Mouse (Mus musculus): ENCODE results near the gene Ankrd13a. TPM values are rescaled to one million over a fixed set of nuclear protein-coding genes. Genes with fewer than 3 reads are reported as not detected.

Gene Ankrd13a
- polyA plus RNA-seq, 2 experiments: 38.6 to 46.6 TPM

DNA sequence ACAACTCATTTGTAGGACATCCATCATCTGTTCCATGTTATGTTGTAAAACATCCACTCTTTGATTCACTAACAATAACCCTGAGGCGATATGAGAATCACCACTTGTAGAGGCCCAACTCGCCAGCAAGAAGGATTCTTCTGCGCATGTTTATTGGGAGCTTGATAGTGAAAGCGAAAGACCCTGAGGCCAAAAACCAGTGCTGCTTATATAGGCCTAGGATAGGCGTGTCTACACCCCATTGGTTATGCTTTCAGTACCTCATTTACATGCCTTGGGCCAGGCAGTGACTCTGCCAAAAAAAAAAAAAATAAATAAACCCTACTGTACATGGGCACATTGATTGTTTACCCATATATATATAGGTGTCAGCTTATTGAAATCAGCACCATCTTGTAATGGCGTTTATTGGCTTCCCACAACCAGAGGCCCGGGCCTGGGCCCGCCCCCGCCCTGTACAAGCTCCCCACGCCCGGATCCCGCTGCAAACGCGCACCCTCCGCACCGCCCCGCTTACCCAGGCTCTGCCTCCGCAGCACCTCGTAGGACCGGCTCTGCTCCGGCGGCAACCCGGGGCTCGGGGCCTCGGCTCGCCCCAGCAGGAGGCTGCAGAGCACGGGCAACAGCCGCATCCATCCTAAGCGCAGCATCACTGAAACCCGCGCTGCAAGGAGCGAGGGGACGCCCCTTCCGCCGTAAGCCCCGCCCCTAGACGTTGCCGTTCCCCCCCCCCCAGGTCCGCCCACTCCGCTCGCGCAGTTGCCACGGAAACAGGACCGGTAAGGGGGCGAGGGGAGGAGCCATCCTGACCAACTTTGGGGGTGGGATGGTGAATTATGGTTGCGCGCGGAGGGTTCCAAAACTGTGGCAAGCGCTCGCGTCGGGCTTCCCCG lies 48.6 kb downstream of the Ankrd13a start, which contains the start of gene 1500011B03Rik:
Gene 1500011B03Rik, minus strand, starts transcription at position 673 of the 893 bp plus-strand sequence.
- Histone ChIP-seq H3K9me3 (ENCODE audit: control insufficient read depth, low read length) (no peaks in the 10 kb centered on the region), H3K36me3 (replicated peaks; ENCODE audit: control insufficient read depth, insufficient read depth, low read depth) (no peaks in the 10 kb centered on the region), H3K9ac (replicated peaks) (peak within 1 kb of the TSS; percentile 61), H3K4me2 (ENCODE audit: low read depth) (peak within 1 kb of the TSS; percentile 88), H3K27ac (no peak within 1 kb of the TSS), H3K4me3 (ENCODE audit: insufficient read depth in 1 of 2, low read depth in 2 of 2, low read length in 2 of 2) (peak within 1 kb of the TSS; percentile 81), H3K4me1 (replicated peaks; ENCODE audit: control insufficient read depth in 2 of 2, insufficient read depth in 2 of 2, low read length in 1 of 2) (peaks cover 3 to 8% of the 10 kb centered on the region in 2 experiments; a peak in 3 of 4 replicates), H3K27me3 (ENCODE audit: control insufficient read depth, insufficient read depth, low read length) (no peaks in the 10 kb centered on the region; the same call in 1 of the 2 replicates)
- TF ChIP-seq EP300 (IDR thresholded peaks at IDR 0.05; ENCODE audit: low read depth): no peak
- 0 out of 2 replicates have a peak, but pooled peaks have one; percentile 11 for TF ChIP-seq CTCF (IDR thresholded peaks at IDR 0.05; ENCODE audit: low read depth)
- DNase-seq (ENCODE audit: low read depth in 3 of 3, low spot score in 3 of 3) (peak in 1 of 3 experiments; percentile 47), ATAC-seq (ENCODE audit: insufficient read depth) (peak; percentile 58)
- 8% methylated on average over 53 of the region's 53 CpGs for WGBS (ENCODE audit: insufficient replicate concordance)

DNA sequence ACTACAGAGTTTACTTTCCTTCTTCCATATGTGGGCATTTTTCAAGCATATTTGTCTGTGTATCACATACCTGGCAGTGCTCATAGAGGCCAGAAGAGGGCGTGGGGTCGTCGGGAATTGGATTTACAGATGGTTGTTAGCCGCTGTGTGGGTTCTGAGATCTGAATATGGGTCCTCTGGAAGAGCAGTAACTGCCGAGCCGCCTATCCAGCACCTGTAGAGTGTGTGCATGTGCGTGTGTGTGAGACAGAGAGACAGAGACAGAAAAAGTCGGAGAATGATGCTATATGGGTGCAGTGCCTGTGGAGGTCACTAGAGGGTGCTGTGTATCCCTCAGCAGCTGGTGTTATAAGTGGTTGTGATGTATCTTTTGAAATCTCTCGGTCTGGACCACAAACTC lies 49.7 kb downstream of the Ankrd13a start:
- 5% methylated on average over 9 of the region's 9 CpGs for WGBS (ENCODE audit: insufficient replicate concordance)
- Histone ChIP-seq H3K9me3 (ENCODE audit: control insufficient read depth, low read length) (no peaks in the 10 kb centered on the region), H3K36me3 (replicated peaks; ENCODE audit: control insufficient read depth, insufficient read depth, low read depth) (no peaks in the 10 kb centered on the region), H3K4me2 (ENCODE audit: low read depth) (peak overlapping the region; percentile 88), H3K9ac (replicated peaks) (no peak overlapping the region), H3K4me1 (replicated peaks; ENCODE audit: control insufficient read depth in 2 of 2, insufficient read depth in 2 of 2, low read length in 1 of 2) (peaks cover 3 to 6% of the 10 kb centered on the region in 2 experiments; a peak in 3 of 4 replicates), H3K27ac (no peak overlapping the region), H3K4me3 (ENCODE audit: insufficient read depth in 1 of 2, low read depth in 2 of 2, low read length in 2 of 2) (peak overlapping the region; percentile 40), H3K27me3 (ENCODE audit: control insufficient read depth, insufficient read depth, low read length) (no peaks in the 10 kb centered on the region; the same call in 1 of the 2 replicates)
- TF ChIP-seq EP300 (IDR thresholded peaks at IDR 0.05; ENCODE audit: low read depth): no peak
- TF ChIP-seq CTCF (IDR thresholded peaks at IDR 0.05; ENCODE audit: low read depth): peak; percentile 94
- ATAC-seq (ENCODE audit: insufficient read depth): 0 out of 2 replicates have a peak, but pooled peaks have one; percentile 11
- peak in 1 of 3 experiments; percentile 61 for DNase-seq (ENCODE audit: low read depth in 3 of 3, low spot score in 3 of 3)

DNA sequence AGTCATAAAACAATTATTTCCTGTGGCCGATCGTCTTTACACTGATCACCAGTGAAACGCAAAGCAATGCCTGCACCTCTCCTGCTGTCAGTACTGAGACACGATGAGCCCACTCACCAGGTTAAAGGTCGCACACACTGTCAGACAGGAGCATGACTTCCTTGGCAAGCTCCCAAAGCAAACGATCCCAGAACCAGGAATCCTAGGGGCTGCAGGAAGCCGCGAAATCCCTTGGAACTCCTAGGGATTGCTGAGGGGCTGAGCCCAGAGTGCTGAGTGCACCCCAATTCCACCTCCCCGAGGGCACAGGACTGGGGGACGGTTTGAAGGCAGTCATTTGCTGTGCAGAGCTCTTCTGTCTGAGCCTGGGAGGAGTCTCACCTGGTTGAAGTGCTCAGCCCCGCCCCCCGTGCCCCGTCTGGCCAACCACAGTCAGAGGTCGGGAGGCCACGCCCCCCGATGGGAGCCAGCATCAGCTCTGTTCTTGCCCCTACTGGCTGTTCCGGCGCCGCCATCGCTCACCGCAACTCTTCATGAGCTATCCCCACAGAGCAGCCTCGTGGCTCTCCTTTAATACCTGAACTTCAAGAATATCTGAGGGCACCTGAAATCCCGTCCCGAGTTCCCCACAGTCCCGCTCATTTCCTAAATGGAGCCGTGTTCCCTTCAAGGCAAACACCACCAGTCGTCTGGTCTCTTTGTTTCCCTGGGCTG lies 51.7 kb downstream of the Ankrd13a start:
- DNase-seq (ENCODE audit: low read depth in 3 of 3, low spot score in 3 of 3) (peak; percentile 88 to 90 (median 88)), ATAC-seq (ENCODE audit: insufficient read depth) (peak; percentile 89)
- TF ChIP-seq CTCF (IDR thresholded peaks at IDR 0.05; ENCODE audit: low read depth): peak; percentile 60
- no peak for TF ChIP-seq EP300 (IDR thresholded peaks at IDR 0.05; ENCODE audit: low read depth)
- Histone ChIP-seq H3K27me3 (ENCODE audit: control insufficient read depth, insufficient read depth, low read length) (no peaks in the 10 kb centered on the region; the same call in 1 of the 2 replicates), H3K9me3 (ENCODE audit: control insufficient read depth, low read length) (no peaks in the 10 kb centered on the region), H3K4me2 (ENCODE audit: low read depth) (peak overlapping the region; percentile 85), H3K4me1 (replicated peaks; ENCODE audit: control insufficient read depth in 2 of 2, insufficient read depth in 2 of 2, low read length in 1 of 2) (peaks cover 3 to 6% of the 10 kb centered on the region in 2 experiments; a peak in 3 of 4 replicates), H3K4me3 (ENCODE audit: insufficient read depth in 1 of 2, low read depth in 2 of 2, low read length in 2 of 2) (peak overlapping the region; percentile 58 to 62), H3K9ac (replicated peaks) (peak overlapping the region; percentile 56), H3K36me3 (replicated peaks; ENCODE audit: control insufficient read depth, insufficient read depth, low read depth) (no peaks in the 10 kb centered on the region), H3K27ac (no peak overlapping the region)
- 9% methylated on average over 27 of the region's 27 CpGs for WGBS (ENCODE audit: insufficient replicate concordance)

DNA sequence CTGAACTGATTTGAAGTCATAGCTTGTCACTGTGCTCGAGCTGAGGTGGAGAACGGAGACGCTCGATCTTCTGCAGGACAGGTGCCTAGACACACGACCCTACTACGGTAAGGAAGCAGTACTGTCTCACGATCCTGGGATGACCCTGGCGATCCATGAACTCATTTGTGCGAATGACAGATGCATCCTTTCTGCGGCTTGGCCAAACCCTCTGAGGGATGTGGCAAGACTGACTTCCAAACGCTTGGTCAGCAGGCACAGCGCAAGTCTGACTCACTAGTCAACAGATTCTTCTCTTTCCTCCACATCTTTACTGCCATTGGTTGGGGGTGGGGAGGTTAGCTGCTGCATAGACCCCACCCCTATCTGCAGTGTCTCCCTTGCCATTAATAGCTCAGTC lies 53.0 kb downstream of the Ankrd13a start:
- Histone ChIP-seq H3K9ac (replicated peaks) (no peak overlapping the region), H3K4me2 (ENCODE audit: low read depth) (no peak overlapping the region), H3K9me3 (ENCODE audit: control insufficient read depth, low read length) (no peaks in the 10 kb centered on the region), H3K27me3 (ENCODE audit: control insufficient read depth, insufficient read depth, low read length) (no peaks in the 10 kb centered on the region; the same call in 1 of the 2 replicates), H3K36me3 (replicated peaks; ENCODE audit: control insufficient read depth, insufficient read depth, low read depth) (no peaks in the 10 kb centered on the region), H3K4me3 (ENCODE audit: insufficient read depth in 1 of 2, low read depth in 2 of 2, low read length in 2 of 2) (no peak overlapping the region), H3K4me1 (replicated peaks; ENCODE audit: control insufficient read depth in 2 of 2, insufficient read depth in 2 of 2, low read length in 1 of 2) (peaks cover 3 to 6% of the 10 kb centered on the region in 2 experiments; a peak in 3 of 4 replicates), H3K27ac (no peak overlapping the region)
- DNase-seq (ENCODE audit: low read depth in 3 of 3, low spot score in 3 of 3) (no peak), ATAC-seq (ENCODE audit: insufficient read depth) (no peak)
- no peak for TF ChIP-seq EP300 (IDR thresholded peaks at IDR 0.05; ENCODE audit: low read depth)
- TF ChIP-seq CTCF (IDR thresholded peaks at IDR 0.05; ENCODE audit: low read depth): no peak
- WGBS (ENCODE audit: insufficient replicate concordance): 59% methylated on average over 12 of the region's 12 CpGs
